Mouse (Mus musculus) Patski (cell line): Measurements from ENCODE around the gene Pes1. TPM values are rescaled to one million over a fixed set of nuclear protein-coding genes. Genes with fewer than 3 reads are reported as not detected.
"Not testable (repeated sequence)": the region's sequence is repeated elsewhere in the genome, so short reads cannot be mapped to it uniquely, and the experiment has no call there.

Experiments
- ATAC-seq: fragments of 100-300 bp; one replicate; pipeline ENCODE4 v1.8.0; 2021
- CTCF ChIA-PET: fragments of 350-600 bp; sonication (Branson Sonifier 250); formaldehyde crosslinking; loops from one replicate; lab custom pipeline; 2022; ENCODE audit warnings: inconsistent platforms; lab: Charles Lee
- POLR2A ChIA-PET: fragments of 350-600 bp; sonication (Branson Sonifier 250); formaldehyde crosslinking; loops from one replicate; lab custom pipeline; 2022; ENCODE audit warnings: antibody characterized with exemption, inconsistent platforms; lab: Charles Lee
- DNase-seq: peaks from one replicate; pipeline ENCODE4 v3.0.0-alpha.2; 2011; ENCODE audit warnings: low read depth, low spot score
- H3K27me3 ChIP-seq: fragments of 371-371 bp; one replicate; pipeline ENCODE4 v1.5.1; 2021
- CTCF ChIP-seq: fragments of 100-300 bp; IDR thresholded peaks from one replicate; pipeline ENCODE4 v1.5.1; 2021
- in situ Hi-C: fragments of 300-500 bp; cut with MboI; formaldehyde crosslinking; loops from 3 replicates; pipeline ENCODE4 v1.11.1; 2018; ENCODE audit warnings: low pct_unique_long_range_greater_than_20kb, mixed read lengths
- polyA plus RNA-seq: library from polyadenylated mRNA; unstranded; gene quantifications from one replicate; pipeline ENCODE4 v1.2.3, GENCODE M21; 2021

The Pes1 gene
- polyA plus RNA-seq, 1 experiment from 2014 or later = 86.4 TPM

- DNase-seq = no peak
- peaks cover 12% of the 10 kb centered on the region for H3K27me3 ChIP-seq
- no peak for ATAC-seq
- ChIA-PET CTCF (interaction anchor here (0.9 kb wide), 1 partner anchor 80 kb away, joined by 3 read pairs; no protein-coding TSS in a partner anchor), POLR2A (no interaction called here)
- TF ChIP-seq CTCF = no peak
- in situ Hi-C loops = no loop called here
Measured at GRCm38 (mm10) chr11:3999547-3999946, 35.8 kb downstream of the Pes1 start.

GRCm38 (mm10) chr11:4001603-4002002, 37.8 kb downstream of the Pes1 start:
- peaks cover 17% of the 10 kb centered on the region for H3K27me3 ChIP-seq
- in situ Hi-C loops = no loop called here
- POLR2A ChIA-PET = no interaction called here
- DNase-seq = no peak
- CTCF ChIA-PET = interaction anchor here (1.1 kb wide), 1 partner anchor 78 kb away, joined by 3 read pairs; no protein-coding TSS in a partner anchor
- ATAC-seq = no peak
- no peak for TF ChIP-seq CTCF

- no peak for DNase-seq
- TF ChIP-seq CTCF = no peak
- peaks cover 29% of the 10 kb centered on the region for H3K27me3 ChIP-seq
- ChIA-PET POLR2A (no interaction called here), CTCF (interaction anchor here (0.9 kb wide), 1 partner anchor 78 kb away, joined by 3 read pairs; no protein-coding TSS in a partner anchor)
- in situ Hi-C loops = no loop called here
- ATAC-seq = no peak
Measured at GRCm38 (mm10) chr11:4005220-4005805, 41.5 kb downstream of the Pes1 start.

- ATAC-seq = no peak
- H3K27me3 ChIP-seq = peaks cover 30% of the 10 kb centered on the region
- CTCF ChIA-PET = interaction anchor here (0.9 to 1.5 kb wide), 2 partner anchors 74 to 77 kb away, joined by 3 to 5 read pairs; no protein-coding TSS in a partner anchor
- POLR2A ChIA-PET = no interaction called here
- TF ChIP-seq CTCF = peak; percentile 40
- DNase-seq = no peak
- in situ Hi-C loops = no loop called here
Measured at GRCm38 (mm10) chr11:4006462-4006861, 42.7 kb downstream of the Pes1 start.

GRCm38 (mm10) chr11:4012616-4013015, 48.8 kb downstream of the Pes1 start:
- CTCF ChIA-PET = interaction anchor here (0.9 kb wide), 1 partner anchor 69 kb away, joined by 4 read pairs; no protein-coding TSS in a partner anchor
- ATAC-seq = no peak
- POLR2A ChIA-PET = no interaction called here
- H3K27me3 ChIP-seq = peaks cover 35% of the 10 kb centered on the region
- no peak for DNase-seq
- in situ Hi-C loops = loop anchor here (5.0 kb wide), 1 partner anchor 65 kb away; no protein-coding TSS in a partner anchor
- no peak for TF ChIP-seq CTCF

GRCm38 (mm10) chr11:4015796-4016195, 52.0 kb downstream of the Pes1 start:
- in situ Hi-C loops, ATAC-seq, CTCF ChIA-PET, POLR2A ChIA-PET, DNase-seq: not testable (repeated sequence)
- peaks cover 22% of the 10 kb centered on the region for H3K27me3 ChIP-seq

- ATAC-seq, DNase-seq, CTCF ChIA-PET, in situ Hi-C loops, POLR2A ChIA-PET: not testable (repeated sequence)
- H3K27me3 ChIP-seq = peaks cover 27% of the 10 kb centered on the region
Measured at GRCm38 (mm10) chr11:4022111-4022510, 58.3 kb downstream of the Pes1 start.

- peaks cover 28% of the 10 kb centered on the region for H3K27me3 ChIP-seq
- POLR2A ChIA-PET = no interaction called here
- ATAC-seq (no peak), DNase-seq (no peak)
- no peak for TF ChIP-seq CTCF
- in situ Hi-C loops = no loop called here
- CTCF ChIA-PET = no interaction called here
Measured at GRCm38 (mm10) chr11:4023321-4023720, 59.5 kb downstream of the Pes1 start.

- CTCF ChIA-PET = no interaction called here
- in situ Hi-C loops = loop anchor here (25.0 kb wide), 1 partner anchor 935 kb away; no protein-coding TSS in a partner anchor
- H3K27me3 ChIP-seq = peaks cover 51% of the 10 kb centered on the region
- DNase-seq (no peak), ATAC-seq (no peak)
- TF ChIP-seq CTCF = no peak
- POLR2A ChIA-PET = no interaction called here
Measured at GRCm38 (mm10) chr11:4027066-4027465, 63.3 kb downstream of the Pes1 start.

GRCm38 (mm10) chr11:4027561-4028334, 64.0 kb downstream of the Pes1 start:
- peaks cover 46% of the 10 kb centered on the region for H3K27me3 ChIP-seq
- CTCF ChIA-PET = no interaction called here
- POLR2A ChIA-PET = no interaction called here
- no peak for DNase-seq
- in situ Hi-C loops = loop anchor here (25.0 kb wide), 1 partner anchor 935 kb away; no protein-coding TSS in a partner anchor
- TF ChIP-seq CTCF = no peak
- no peak for ATAC-seq

GRCm38 (mm10) chr11:4029343-4029742, 65.6 kb downstream of the Pes1 start:
- no peak for TF ChIP-seq CTCF
- in situ Hi-C loops = loop anchor here (25.0 kb wide), 1 partner anchor 933 kb away; no protein-coding TSS in a partner anchor
- ChIA-PET CTCF (no interaction called here), POLR2A (no interaction called here)
- peaks cover 39% of the 10 kb centered on the region for H3K27me3 ChIP-seq
- ATAC-seq (no peak), DNase-seq (no peak)

Other genes with a start within 250 kb of the Pes1 start
- 0.15 TPM for gene Osbp2, start 100.1 kb upstream of the Pes1 start, polyA plus RNA-seq
- 2.0 TPM for gene 4921536K21Rik, start 68.9 kb upstream of the Pes1 start, polyA plus RNA-seq
- gene Dusp18, start 68.7 kb upstream of the Pes1 start, polyA plus RNA-seq = 16.4 TPM
- gene Slc35e4, start 49.3 kb upstream of the Pes1 start, polyA plus RNA-seq = 25.6 TPM
- gene Tcn2, start 31.8 kb upstream of the Pes1 start, polyA plus RNA-seq = 158 TPM
- gene 4930556J24Rik, start 12.8 kb downstream of the Pes1 start, polyA plus RNA-seq = 0.15 TPM
- gene Gal3st1, start 19.7 kb downstream of the Pes1 start, polyA plus RNA-seq = 10.0 TPM
- gene Sec14l4, start 67.5 kb downstream of the Pes1 start, polyA plus RNA-seq = not detected
- not detected for gene Sec14l3, start 100.9 kb downstream of the Pes1 start, polyA plus RNA-seq
- 15.1 TPM for gene Mtfp1, start 131.5 kb downstream of the Pes1 start, polyA plus RNA-seq
- 23.6 TPM for gene Sec14l2, start 159.4 kb downstream of the Pes1 start, polyA plus RNA-seq
- 31.8 TPM for gene Rnf215, start 171.2 kb downstream of the Pes1 start, polyA plus RNA-seq
- 17.3 TPM for gene Ccdc157, start 196.3 kb downstream of the Pes1 start, polyA plus RNA-seq
- 45.2 TPM for gene Sf3a1, start 196.4 kb downstream of the Pes1 start, polyA plus RNA-seq
- gene Tbc1d10a, start 222.8 kb downstream of the Pes1 start, polyA plus RNA-seq = 50.9 TPM